In genomic region chr7:24480121-24480941, GRCm38 (mm10) we compare ENCODE assay signal across 1 mouse cellular context.
A peak's percentile ranks its signal among the peaks of the same experiment; 100 is the strongest.
TF ChIP-seq lines count a peak whose summit lies in the region.

No protein-coding gene starts in this region.

TF ChIP-seq in CH12.LX, 34 proteins besides CTCF, POLR2A, EP300 and RAD21:
- TF ChIP-seq BHLHE40 (IDR thresholded peaks at IDR 0.05; ENCODE audit: low read depth, low read length) (peak; percentile 24; the same call in 1 of the 2 replicates), CHD2 (IDR thresholded peaks at IDR 0.05; ENCODE audit: low read length) (no peak), MAX (IDR thresholded peaks at IDR 0.05; ENCODE audit: low read length) (0 out of 2 replicates have a peak, but pooled peaks have one; percentile 30)
